Mouse (Mus musculus) forebrain, embryonic 11.5 days (tissue): Measurements from ENCODE around the gene Trpm3. TPM values are rescaled to one million over a fixed set of nuclear protein-coding genes. Genes with fewer than 3 reads are reported as not detected.

ENCODE experiments used
- ATAC-seq: fragments of 200-750 bp; cut with Nextera tagmentation; replicated peaks from 2 replicates; pipeline ENCODE4 v1.8.0; 2017; ENCODE audit warnings: moderate TSS enrichment; ENCODE audit not compliant: low FRiP score
- DNase-seq: peaks from one replicate; pipeline ENCODE4 v3.0.0-alpha.2; 2017; ENCODE audit warnings: low spot score
- H3K27ac ChIP-seq: fragments of 300-500 bp; sonication (generic); 2 replicates; pipeline ENCODE4 v1.5.1; 2014; ENCODE audit warnings: low read depth, low read length
- H3K27me3 ChIP-seq: fragments of 300-500 bp; sonication (generic); 2 replicates; pipeline ENCODE4 v1.6.1; 2014; ENCODE audit warnings: mild to moderate bottlenecking, low read length, mixed read lengths; ENCODE audit not compliant: control insufficient read depth, insufficient read depth
- H3K36me3 ChIP-seq: fragments of 300-500 bp; sonication (generic); 2 replicates; pipeline ENCODE4 v1.6.1; 2014; ENCODE audit warnings: mild to moderate bottlenecking, low read length, moderate library complexity, mixed read lengths; ENCODE audit not compliant: control insufficient read depth, insufficient read depth
- H3K4me1 ChIP-seq: fragments of 300-500 bp; sonication (generic); replicated peaks from 2 replicates; pipeline ENCODE4 v1.6.1; 2014; ENCODE audit warnings: low read length, mixed read lengths; ENCODE audit not compliant: control insufficient read depth, insufficient read depth
- H3K4me2 ChIP-seq: fragments of 300-500 bp; sonication (generic); 2 replicates; pipeline ENCODE4 v1.6.1; 2014; ENCODE audit warnings: low read depth, mild to moderate bottlenecking, low read length, moderate library complexity, mixed read lengths; ENCODE audit not compliant: severe bottlenecking
- H3K4me3 ChIP-seq: fragments of 300-500 bp; sonication (generic); 2 replicates; pipeline ENCODE4 v1.5.1; 2014; ENCODE audit warnings: low read depth, low read length
- H3K9ac ChIP-seq: fragments of 300-500 bp; sonication (generic); 2 replicates; pipeline ENCODE4 v1.6.1; 2014; ENCODE audit warnings: low read length
- H3K9me3 ChIP-seq: fragments of 300-500 bp; sonication (generic); 2 replicates; pipeline ENCODE4 v1.6.1; 2016; ENCODE audit warnings: low read length, mixed read lengths; ENCODE audit not compliant: control insufficient read depth
- WGBS: fragments of 180-500 bp; shearing (Covaris S2); extraction: QIAGEN DNeasy Blood & Tissue Kit; methylation state at CpG from one replicate; pipeline ENCODE4 v1.1.7; 2014; 5-methylcytosine and 5-hydroxymethylcytosine counted together
- polyA plus RNA-seq: library from polyadenylated mRNA; unstranded; fragments of >200 nt; fragmentation: Nextera tagmentation; extraction: Ambion mirVana; gene quantifications from 2 replicates; pipeline ENCODE4 v1.2.1, GENCODE M21; 2014

Gene Trpm3
- polyA plus RNA-seq, 1 experiment from 2014 or later: 9.2 TPM

DNA sequence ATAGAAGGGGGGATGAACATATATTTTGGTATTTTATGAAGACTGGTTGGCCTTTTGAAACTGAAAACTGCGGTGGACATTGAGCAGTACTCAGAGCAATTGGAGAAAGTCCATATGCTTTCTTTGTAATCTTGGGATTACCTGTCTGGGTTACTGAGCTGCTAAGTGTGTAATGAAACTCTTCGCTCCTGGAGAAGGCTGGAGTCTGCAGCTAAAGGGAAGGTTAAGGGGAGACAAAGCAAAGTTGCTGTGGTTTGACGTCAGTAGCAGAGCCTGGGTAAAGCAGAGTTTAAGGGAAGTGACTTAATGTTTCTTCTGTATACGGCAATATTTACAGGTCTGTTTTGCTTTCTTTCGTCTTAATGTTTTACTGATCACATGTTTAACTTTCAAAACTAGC, 554.1 kb downstream of the Trpm3 start:
- Histone ChIP-seq H3K4me2 (no peak overlapping the region), H3K4me3 (no peak overlapping the region), H3K27me3 (no peaks in the 10 kb centered on the region), H3K27ac (no peak overlapping the region), H3K36me3 (no peaks in the 10 kb centered on the region), H3K9ac (no peak overlapping the region), H3K4me1 (no peaks in the 10 kb centered on the region), H3K9me3 (no peaks in the 10 kb centered on the region)
- 68% methylated on average over 5 of the region's 5 CpGs for WGBS
- ATAC-seq (no peak), DNase-seq (no peak)

DNA sequence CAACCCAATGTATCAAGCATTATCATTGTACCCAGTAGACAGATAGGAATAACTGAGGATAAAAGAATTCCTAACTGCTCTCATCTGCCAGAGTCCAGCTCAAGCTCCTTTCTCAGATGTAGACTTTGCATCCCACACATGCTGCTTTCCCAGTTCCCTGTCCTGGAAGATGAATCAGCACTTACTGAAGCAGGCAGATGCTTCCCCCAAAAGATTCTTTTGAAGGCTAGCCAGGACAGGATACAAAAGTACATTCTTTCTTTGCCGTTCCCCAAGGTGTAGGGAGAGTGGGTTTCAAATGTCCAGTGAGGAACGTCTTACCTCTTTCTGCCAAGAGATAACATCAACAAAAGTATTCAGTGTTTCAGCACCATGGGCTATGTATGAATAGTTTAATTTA, 556.6 kb downstream of the Trpm3 start:
- H3K27me3 ChIP-seq: no peaks in the 10 kb centered on the region; the same call in 1 of the 2 replicates
- 57% methylated on average over 2 of the region's 2 CpGs for WGBS
- H3K9me3 ChIP-seq: no peaks in the 10 kb centered on the region
- H3K4me1 ChIP-seq: no peaks in the 10 kb centered on the region
- ATAC-seq (no peak), DNase-seq (no peak)
- H3K9ac ChIP-seq: no peak overlapping the region
- H3K27ac ChIP-seq: no peak overlapping the region
- H3K4me2 ChIP-seq: no peak overlapping the region
- no peak overlapping the region for H3K4me3 ChIP-seq
- no peaks in the 10 kb centered on the region for H3K36me3 ChIP-seq

DNA sequence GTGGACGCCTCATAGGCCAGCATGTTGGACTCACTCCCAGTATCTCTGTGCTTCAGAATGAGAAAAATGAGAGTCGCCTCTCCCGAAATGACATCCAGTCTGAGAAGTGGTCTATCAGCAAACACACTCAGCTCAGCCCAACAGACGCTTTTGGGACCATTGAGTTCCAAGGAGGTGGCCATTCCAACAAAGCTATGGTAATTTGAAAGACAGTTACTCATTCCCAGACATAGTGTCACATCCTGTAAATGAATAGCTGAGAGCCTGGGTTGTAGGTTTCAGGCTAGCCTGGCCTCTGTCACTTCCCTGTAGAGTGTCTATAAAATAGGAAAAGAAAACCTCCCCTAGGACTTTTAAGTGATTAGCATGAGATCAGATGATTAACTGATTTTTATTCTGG, 559.9 kb downstream of the Trpm3 start:
- ATAC-seq (no peak), DNase-seq (no peak)
- H3K4me2 ChIP-seq: no peak overlapping the region
- H3K9me3 ChIP-seq: no peaks in the 10 kb centered on the region
- peaks cover 2% of the 10 kb centered on the region; the same call in 1 of the 2 replicates for H3K4me1 ChIP-seq
- H3K9ac ChIP-seq: no peak overlapping the region
- no peaks in the 10 kb centered on the region; the same call in 1 of the 2 replicates for H3K27me3 ChIP-seq
- 87% methylated on average over 4 of the region's 4 CpGs for WGBS
- H3K36me3 ChIP-seq: no peaks in the 10 kb centered on the region
- H3K27ac ChIP-seq: no peak overlapping the region
- no peak overlapping the region for H3K4me3 ChIP-seq

DNA sequence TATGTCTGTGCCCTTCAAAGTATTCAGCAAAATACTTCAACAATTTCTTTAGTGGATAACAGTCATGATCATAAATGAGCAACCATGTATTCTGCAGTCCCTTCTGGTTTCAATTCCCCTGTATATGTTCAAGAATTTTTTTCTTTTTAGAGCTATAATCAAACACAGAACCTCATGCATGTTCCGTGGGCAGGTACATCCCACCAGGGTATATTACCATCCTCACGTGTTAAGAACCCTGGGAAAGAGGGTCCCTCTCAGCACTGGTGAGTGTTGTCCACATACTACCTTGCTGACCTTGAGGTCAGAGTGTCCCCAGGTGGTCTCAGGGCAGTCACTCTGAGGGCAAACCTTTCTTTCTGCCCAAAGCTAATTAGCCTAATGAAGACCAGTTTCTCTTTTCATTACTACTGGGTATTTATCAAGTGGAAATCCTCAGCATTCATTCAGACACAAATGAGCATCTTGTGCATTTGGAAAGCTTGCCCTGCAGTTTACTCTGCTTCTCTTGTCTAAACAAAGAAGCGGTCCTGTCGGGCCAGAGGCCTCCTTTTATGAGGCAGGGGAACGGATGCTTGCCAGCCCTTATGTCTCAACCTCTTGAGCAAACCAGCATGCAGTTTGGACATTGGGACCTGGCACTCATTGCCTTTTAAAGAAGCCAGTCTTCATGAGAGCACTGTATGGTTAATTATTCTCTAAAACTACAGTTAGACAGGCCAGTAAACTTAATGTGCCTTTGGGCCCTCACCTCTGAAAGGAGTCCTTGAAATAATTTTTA, 562.2 kb downstream of the Trpm3 start:
- no peak for DNase-seq
- peaks cover 2% of the 10 kb centered on the region; the same call in 1 of the 2 replicates for H3K4me1 ChIP-seq
- WGBS: 2% methylated on average over 5 of the region's 5 CpGs
- ATAC-seq: no peak
- no peaks in the 10 kb centered on the region for H3K9me3 ChIP-seq
- H3K27ac ChIP-seq: no peak overlapping the region
- H3K4me3 ChIP-seq: no peak overlapping the region
- no peak overlapping the region for H3K9ac ChIP-seq
- H3K36me3 ChIP-seq: no peaks in the 10 kb centered on the region
- H3K4me2 ChIP-seq: no peak overlapping the region
- H3K27me3 ChIP-seq: no peaks in the 10 kb centered on the region; the same call in 1 of the 2 replicates

DNA sequence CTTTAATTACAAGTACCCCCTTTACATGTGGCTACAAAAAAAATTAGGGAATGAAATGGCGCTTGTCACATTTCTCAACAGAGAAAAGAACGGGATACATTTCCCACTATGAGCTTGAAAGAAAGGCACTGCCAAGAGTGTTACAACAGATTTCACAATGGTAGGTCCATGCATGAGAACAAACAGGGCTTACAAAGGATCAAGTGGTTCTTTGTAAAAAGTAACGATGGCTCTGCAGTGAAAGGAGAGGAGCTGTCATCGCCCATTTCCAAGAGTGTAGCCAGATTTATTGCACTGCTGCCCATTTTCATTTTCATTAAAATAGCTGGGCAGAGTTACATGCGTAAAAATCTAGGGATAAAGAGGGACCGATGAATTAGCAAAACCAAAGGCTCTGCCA, 565.0 kb downstream of the Trpm3 start:
- Histone ChIP-seq H3K27me3 (no peaks in the 10 kb centered on the region; the same call in 1 of the 2 replicates), H3K4me1 (peaks cover 2% of the 10 kb centered on the region; the same call in 1 of the 2 replicates), H3K4me2 (no peak overlapping the region), H3K9me3 (no peaks in the 10 kb centered on the region), H3K27ac (no peak overlapping the region), H3K9ac (no peak overlapping the region), H3K36me3 (no peaks in the 10 kb centered on the region), H3K4me3 (no peak overlapping the region)
- WGBS: 48% methylated on average over 6 of the region's 6 CpGs
- ATAC-seq (no peak), DNase-seq (no peak)

DNA sequence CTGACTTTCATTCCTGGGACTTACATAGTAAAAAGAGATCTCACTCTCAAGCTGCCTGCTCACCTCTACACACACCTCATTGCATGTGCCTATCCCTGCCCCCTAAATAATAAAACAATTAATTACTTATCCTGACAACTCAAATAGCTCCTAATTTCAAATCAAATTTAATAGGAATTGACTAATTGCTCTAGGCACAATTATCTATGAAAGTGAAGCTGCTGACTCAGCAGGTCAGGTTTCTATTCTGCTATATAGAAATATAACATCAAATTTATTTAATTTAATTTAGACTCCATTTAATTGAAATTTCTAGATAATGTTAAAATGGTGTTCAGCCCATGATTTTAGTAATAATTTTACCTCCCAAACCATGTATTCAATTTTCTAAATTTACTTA, 566.6 kb downstream of the Trpm3 start:
- no peak overlapping the region for H3K27ac ChIP-seq
- no peaks in the 10 kb centered on the region for H3K9me3 ChIP-seq
- no peak for DNase-seq
- H3K36me3 ChIP-seq: no peaks in the 10 kb centered on the region
- no peak overlapping the region for H3K9ac ChIP-seq
- no peak overlapping the region for H3K4me3 ChIP-seq
- H3K4me2 ChIP-seq: no peak overlapping the region
- no peak for ATAC-seq
- H3K27me3 ChIP-seq: no peaks in the 10 kb centered on the region; the same call in 1 of the 2 replicates
- peaks cover 2% of the 10 kb centered on the region; the same call in 1 of the 2 replicates for H3K4me1 ChIP-seq

DNA sequence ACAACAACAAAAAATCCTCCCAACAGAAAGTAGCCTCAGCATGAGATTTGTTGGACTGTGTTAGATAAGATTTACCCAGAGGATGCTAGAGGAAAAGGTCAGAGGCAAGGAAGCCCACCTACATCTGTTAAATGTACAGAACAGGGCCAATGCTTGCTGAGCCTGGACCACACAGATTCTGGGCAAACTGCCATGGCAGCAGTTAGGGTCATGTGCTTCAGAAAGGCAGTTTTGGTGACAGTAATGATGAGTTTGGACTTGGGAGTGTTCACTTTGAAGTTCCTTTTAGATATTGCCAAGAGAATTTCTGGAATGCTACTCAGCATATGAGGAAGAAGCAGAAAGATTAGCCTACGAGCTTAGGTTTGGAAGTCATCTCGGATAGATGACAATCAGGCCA, 580.2 kb downstream of the Trpm3 start:
- no peak overlapping the region for H3K9ac ChIP-seq
- H3K4me3 ChIP-seq: no peak overlapping the region
- H3K27ac ChIP-seq: no peak overlapping the region
- H3K9me3 ChIP-seq: no peaks in the 10 kb centered on the region
- no peaks in the 10 kb centered on the region for H3K36me3 ChIP-seq
- no peaks in the 10 kb centered on the region for H3K4me1 ChIP-seq
- ATAC-seq (no peak), DNase-seq (no peak)
- H3K27me3 ChIP-seq: no peaks in the 10 kb centered on the region
- 89% methylated on average over 2 of the region's 2 CpGs for WGBS
- H3K4me2 ChIP-seq: no peak overlapping the region

DNA sequence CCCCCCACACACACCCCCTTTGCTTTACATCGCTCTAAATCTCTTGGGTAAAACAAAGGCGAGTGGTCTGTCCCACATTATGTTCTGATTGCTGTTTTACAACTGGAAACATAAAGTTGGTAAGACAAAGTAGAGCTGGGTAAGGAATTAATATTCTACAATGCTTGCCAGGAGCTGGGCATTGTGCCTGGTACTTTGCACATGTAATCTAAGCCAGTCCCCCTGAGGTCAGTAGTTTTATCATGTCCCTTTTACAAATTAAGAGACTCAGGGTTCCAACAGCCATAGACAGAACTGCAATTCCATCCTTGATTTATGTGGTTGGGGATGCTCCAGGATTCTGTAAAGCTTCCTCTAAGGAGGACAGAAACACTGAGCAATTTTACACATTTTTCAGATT, 591.0 kb downstream of the Trpm3 start:
- Histone ChIP-seq H3K36me3 (no peaks in the 10 kb centered on the region), H3K9ac (no peak overlapping the region), H3K9me3 (no peaks in the 10 kb centered on the region), H3K4me3 (no peak overlapping the region), H3K4me2 (no peak overlapping the region), H3K27ac (no peak overlapping the region), H3K4me1 (no peaks in the 10 kb centered on the region), H3K27me3 (no peaks in the 10 kb centered on the region)
- ATAC-seq (no peak), DNase-seq (no peak)
- 90% methylated on average over 2 of the region's 2 CpGs for WGBS

DNA sequence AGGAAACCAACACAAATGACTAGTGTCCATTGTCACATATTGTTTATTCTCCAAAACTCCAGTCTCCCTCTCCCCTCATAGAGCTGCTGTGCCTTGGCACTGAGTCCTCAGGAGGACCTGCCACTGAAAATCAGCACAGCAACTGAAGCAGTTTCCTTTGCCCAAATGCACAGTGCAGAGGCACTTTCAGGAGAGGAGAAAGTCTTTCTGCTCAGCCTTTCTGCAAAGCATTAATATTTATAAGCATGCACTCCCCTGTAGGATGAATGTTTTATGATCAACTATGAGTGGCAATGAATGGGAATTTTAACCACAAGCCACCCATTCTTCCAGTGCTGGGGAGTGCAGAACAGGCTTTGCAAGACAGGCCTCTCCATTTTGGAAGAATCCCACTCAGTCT, 592.1 kb downstream of the Trpm3 start:
- Histone ChIP-seq H3K9me3 (no peaks in the 10 kb centered on the region), H3K4me1 (no peaks in the 10 kb centered on the region), H3K4me2 (no peak overlapping the region), H3K27ac (no peak overlapping the region), H3K27me3 (no peaks in the 10 kb centered on the region), H3K4me3 (no peak overlapping the region), H3K36me3 (no peaks in the 10 kb centered on the region), H3K9ac (no peak overlapping the region)
- ATAC-seq (no peak), DNase-seq (no peak)
